Mouse (Mus musculus) erythroblast, adult 5-6 weeks (primary cell): ENCODE data around the gene Nudc. TPM values are rescaled to one million over a fixed set of nuclear protein-coding genes. Genes with fewer than 3 reads are reported as not detected.

Experiments used
- ATAC-seq: replicated peaks from 2 replicates; pipeline ENCODE4 v1.8.0; 2016; ENCODE audit warnings: moderate number of reproducible peaks, mild to moderate bottlenecking, moderate TSS enrichment, inconsistent platforms; ENCODE audit not compliant: poor library complexity, low FRiP score, severe bottlenecking
- total RNA-seq, 2 experiments: library from RNA; stranded (forward) in 1 of 2; stranded (reverse) in 1 of 2; fragments of 150-400 nt in 1 of 2; fragments of 200-764, 138-1000 nt in 1 of 2; gene quantifications; 2 replicates each; pipeline versions ENCODE4 v1.2.3 to v1.2.4; 2015 to 2017; ENCODE audit warnings: low replicate concordance in 2 of 2

Gene Nudc
- total RNA-seq, 2 experiments from 2014 or later: 31.5 to 35.4 TPM

DNA sequence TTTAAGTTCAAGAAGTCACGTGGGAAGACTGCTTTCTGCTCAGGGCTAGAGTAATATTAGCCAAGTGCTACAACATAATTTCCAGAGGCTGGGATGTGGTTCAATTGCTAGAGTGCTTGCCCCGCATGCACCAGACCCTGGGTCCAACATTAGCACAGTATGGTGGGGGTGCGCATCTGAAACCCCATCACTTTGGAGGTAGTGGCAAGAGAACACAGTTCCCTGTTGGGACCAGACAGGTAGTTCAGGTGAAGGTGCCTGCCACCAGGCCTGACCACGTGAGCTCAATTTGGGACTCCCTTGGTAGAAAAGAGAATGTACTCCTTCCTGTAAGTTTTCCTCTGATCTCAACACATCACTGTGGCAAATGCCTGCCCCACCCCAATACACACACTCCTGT is 50.9 kb downstream of the Nudc start:
- no peak for ATAC-seq

DNA sequence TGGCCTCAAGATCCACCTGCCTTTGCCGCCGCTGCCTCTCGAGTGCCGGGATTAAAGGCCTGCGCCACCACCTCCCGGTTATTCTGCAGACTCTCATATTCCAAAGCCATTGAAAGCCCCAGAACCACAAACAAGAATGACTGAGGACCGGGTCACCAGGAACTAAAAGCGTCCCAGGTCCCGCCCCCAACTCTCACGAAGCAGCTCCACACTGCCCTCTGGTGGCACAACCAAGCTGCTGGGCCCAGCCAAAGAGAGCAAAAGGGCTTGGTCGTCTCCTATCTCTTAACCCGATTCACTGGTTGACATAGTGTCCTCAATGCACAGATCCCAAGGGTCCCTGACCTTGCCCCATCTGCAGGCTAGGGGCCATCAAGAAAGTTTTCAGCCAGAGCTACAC is 51.4 kb downstream of the Nudc start:
- ATAC-seq: peak; percentile 70

DNA sequence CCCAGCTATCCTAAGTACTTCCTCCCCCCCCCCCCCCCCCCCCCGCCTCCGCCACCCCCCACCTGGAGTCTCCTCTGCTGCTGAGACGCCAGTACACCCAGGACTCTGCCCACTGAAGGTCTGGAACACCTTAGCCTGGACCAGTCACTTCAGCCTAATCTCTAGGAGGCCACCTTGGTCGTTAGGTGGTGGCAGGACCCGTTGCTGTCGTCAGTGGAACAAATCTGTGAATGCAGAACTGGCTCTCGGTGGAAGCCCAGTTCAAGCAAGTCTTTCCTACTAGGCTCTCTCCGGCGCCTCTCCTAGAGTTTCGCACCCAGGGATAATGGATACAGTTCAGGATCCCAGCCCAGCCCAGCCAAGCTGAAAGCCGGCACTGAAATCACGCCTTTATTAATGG is 51.9 kb downstream of the Nudc start:
- no peak for ATAC-seq

DNA sequence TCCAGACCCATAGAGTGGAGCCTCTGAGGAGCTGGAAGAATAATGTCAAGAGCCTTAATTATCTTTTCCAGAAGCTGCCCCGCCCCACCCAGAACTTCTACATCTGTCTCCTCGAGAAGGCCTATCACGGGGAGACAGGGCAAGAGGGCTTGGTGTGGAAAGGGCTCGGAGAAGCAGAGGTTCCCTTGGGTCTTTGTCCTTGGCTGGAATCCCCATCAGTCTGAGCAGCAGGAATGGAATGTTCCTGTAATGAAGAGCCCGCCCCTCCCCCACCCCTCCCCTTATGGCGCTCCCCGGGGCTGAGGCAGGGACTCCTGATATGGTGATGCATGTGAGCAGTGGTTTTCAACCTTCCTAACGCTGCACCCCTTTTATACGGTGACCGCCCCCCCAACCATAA is 54.0 kb downstream of the Nudc start:
- ATAC-seq: no peak

DNA sequence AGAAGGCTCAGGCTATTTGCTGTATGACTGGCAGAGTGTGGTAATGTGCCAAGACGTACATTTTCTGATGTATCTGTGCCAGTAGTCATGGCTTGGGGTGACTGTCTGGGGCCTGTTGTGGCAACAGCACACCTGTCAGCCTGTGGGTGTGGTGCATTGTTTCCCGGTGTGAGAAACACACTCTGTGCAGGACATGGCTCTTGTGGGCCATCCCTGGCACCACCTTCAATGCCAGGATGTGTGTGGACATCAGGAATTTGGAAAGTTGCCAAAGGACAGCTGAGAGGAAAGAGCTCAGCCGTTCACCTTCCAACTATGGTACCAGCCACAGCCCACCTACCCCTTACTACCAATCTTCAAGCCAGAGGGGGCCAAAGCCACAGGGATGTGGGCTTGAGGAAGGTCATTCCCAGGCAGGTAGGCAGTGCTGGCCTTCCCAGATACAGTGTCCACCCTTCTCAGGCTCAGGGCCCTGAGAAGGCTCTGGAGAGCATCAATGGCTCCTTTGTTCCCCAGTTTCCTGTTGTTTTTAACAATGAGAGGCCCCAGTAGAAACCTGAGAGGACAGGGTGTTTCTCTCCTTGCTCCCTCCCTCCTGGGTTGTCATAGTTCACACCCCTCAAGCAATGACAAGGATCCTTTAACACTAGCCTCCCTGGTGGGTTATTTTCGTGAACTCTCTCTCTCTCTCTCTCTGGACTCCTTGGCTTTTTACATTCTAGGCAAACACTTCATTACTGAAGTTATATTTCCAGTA is 56.1 kb downstream of the Nudc start:
- ATAC-seq: no peak

DNA sequence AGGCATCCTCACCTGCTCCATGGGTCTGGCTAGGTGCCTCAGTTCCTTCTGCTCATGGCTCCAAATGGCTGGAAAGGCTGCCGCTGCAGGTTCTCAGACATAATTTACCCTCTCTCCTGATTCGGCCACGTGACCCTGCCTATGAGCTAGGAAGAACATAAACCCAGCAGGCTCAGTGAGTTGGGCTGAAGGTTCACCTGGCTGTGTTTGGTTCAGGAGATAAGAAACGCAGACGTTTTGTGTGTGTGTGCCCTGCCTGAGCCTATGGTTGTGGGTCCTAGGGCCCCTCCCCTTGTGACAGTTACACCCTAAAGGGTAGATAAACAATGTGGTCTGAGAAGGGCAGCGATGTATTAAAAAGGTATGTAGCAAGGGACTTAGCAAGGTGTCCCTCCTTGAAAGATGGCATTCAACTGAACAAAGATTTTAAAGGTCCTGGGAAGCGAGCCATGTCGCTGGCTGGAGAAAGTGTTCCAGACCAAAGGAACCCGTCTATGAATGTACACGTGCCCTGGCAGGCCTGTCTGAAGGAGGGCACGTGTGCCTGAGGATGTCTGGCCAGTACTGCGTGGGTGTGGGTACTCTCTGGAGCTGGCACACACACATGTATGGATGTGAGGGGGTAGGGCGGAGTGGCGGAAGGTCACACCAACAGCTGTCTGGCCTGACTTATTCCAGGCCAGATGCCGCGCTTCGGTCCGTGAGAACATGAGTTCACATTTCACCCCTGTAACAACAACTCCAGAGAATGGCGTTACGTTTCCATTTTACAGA is 57.0 kb downstream of the Nudc start:
- ATAC-seq: no peak

DNA sequence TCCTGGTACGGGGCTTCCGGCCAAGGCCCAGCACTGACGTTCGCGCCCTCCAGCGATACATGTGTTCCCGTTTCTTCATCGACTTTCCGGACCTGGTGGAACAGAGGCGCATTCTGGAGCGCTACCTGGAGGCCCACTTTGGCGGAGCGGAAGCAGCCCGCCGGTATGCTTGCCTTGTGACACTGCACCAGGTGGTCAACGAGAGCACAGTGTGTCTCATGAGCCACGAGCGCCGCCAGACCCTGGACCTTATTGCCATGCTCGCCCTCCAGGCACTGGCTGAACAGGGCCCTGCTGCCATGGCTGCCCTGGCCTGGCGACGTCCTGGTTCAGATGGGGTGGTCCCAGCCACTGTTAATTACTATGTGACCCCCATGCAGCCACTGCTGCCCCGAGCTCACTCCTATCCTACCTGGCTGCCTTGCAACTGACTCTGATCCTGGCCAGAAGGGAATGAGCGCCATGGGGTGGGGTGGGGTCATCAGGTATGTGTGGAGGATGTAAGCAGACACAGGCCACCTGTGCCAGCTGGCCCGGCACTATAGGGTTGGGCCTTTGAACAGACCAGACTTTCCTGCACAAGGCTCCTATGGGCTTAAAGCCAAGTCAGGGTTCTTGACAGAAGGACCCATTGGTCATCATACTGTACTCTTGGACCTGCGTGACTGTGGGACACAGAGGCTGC is 59.0 kb downstream of the Nudc start:
- no peak for ATAC-seq

DNA sequence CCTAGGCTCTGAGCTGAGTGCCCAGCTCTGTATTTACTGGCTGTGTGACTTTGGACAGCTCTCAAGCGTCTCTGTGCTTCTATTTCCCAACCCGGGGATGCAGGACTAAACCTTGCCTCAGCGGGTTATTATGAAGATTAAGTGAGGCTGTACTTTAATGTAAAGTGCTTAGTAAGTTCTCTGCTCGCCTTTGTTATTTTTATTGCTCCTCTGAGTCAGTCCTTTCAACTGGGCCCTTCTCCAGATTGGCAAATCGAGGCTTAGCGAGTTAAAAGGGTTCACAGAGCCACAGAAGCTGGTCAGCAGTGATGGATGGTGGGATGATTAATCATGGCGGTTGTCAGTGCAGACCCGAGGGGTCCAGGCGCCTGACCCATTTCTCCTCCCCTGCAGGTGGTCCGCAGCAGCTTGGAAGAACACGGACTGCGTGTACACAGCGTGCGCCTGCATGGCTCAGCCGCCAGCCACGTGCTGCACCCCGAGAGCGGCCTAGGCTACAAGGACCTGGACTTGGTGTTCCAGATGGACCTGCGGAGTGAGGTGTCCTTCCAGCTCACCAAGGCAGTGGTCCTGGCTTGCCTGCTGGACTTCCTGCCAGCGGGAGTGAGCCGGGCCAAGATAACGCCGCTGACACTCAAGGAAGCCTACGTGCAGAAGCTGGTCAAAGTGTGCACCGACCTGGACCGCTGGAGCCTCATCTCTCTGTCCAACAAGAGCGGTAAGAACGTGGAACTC is 59.9 kb downstream of the Nudc start:
- ATAC-seq: no peak

DNA sequence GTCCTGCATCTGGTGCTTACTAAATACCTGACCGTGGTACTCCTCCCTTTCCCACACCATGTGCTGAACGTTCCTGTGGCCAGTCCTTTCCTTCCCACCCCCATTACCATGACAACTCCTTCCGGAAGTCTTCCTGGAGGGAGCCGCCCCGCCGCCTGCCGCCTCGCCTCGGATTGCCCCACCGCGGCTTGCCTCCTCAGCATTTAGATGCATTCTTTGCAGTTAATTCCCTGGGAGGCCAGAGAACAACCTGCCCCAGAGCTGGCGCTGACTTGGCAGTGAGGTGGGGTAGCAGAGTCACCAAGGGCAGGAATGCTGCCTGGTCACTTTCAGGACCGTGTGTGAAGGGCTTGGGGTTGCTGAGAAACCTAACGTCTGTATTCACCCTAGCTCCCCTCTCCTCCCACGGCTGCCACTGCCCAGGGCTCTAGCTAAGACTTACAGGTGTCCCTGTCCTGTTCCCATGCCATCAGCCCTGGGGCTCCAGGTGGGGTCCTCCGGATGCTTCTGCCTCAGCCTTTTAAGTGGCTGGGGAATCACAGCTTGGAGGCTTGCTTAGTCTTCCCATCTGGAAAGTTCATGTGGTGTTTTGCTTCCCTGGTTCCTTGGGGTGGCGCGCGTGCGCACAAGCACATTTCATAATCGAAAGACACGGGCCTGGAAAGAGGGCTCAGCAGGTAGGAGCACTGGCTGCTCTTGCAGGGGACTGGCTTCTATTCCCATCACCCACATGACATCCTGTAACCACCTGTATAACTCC is 61.4 kb downstream of the Nudc start:
- no peak for ATAC-seq

Other genes starting within 250 kb of the Nudc start
- 8.6 and 9.6 TPM in 2 replicates for gene Wdtc1, start 192.5 kb downstream of the Nudc start, total RNA-seq (2015; ENCODE audit: low replicate concordance)
- 8.4 and 18.3 TPM in 2 replicates for gene Wdtc1, start 192.5 kb downstream of the Nudc start, total RNA-seq (2017; ENCODE audit: low replicate concordance)
- gene Slc9a1, start 176.3 kb downstream of the Nudc start, total RNA-seq (2015; ENCODE audit: low replicate concordance): 6.5 and 9.8 TPM in 2 replicates
- 5.9 and 8.3 TPM in 2 replicates for gene Slc9a1, start 176.3 kb downstream of the Nudc start, total RNA-seq (2017; ENCODE audit: low replicate concordance)
- gene Tent5b, start 65.9 kb downstream of the Nudc start, total RNA-seq (2015; ENCODE audit: low replicate concordance): not detected in 2 replicates
- not detected in 2 replicates for gene Tent5b, start 65.9 kb downstream of the Nudc start, total RNA-seq (2017; ENCODE audit: low replicate concordance)
- gene Trnp1, start 47.4 kb downstream of the Nudc start, total RNA-seq (2015; ENCODE audit: low replicate concordance): not detected in 2 replicates
- gene Trnp1, start 47.4 kb downstream of the Nudc start, total RNA-seq (2017; ENCODE audit: low replicate concordance): not detected in 2 replicates
- gene Kdf1, start 27.0 kb downstream of the Nudc start, total RNA-seq (2015; ENCODE audit: low replicate concordance): not detected in 2 replicates
- gene Kdf1, start 27.0 kb downstream of the Nudc start, total RNA-seq (2017; ENCODE audit: low replicate concordance): not detected in 2 replicates
- gene Nr0b2, start 7.4 kb upstream of the Nudc start, total RNA-seq (2015; ENCODE audit: low replicate concordance): not detected in 2 replicates
- gene Nr0b2, start 7.4 kb upstream of the Nudc start, total RNA-seq (2017; ENCODE audit: low replicate concordance): not detected in 2 replicates
- gene Gpatch3, start 28.7 kb upstream of the Nudc start, total RNA-seq (2015; ENCODE audit: low replicate concordance): 0.84 TPM in 1 of 2 replicates, not detected in the other
- 9.7 and 26.5 TPM in 2 replicates for gene Gpatch3, start 28.7 kb upstream of the Nudc start, total RNA-seq (2017; ENCODE audit: low replicate concordance)
- gene Gpn2, start 38.4 kb upstream of the Nudc start, total RNA-seq (2015; ENCODE audit: low replicate concordance): 1.7 and 3.1 TPM in 2 replicates
- 1.3 and 11.2 TPM in 2 replicates for gene Gpn2, start 38.4 kb upstream of the Nudc start, total RNA-seq (2017; ENCODE audit: low replicate concordance)
- 0.84 TPM in 1 of 2 replicates, not detected in the other for gene Sfn, start 56.2 kb upstream of the Nudc start, total RNA-seq (2015; ENCODE audit: low replicate concordance)
- 0.28 and 1.5 TPM in 2 replicates for gene Sfn, start 56.2 kb upstream of the Nudc start, total RNA-seq (2017; ENCODE audit: low replicate concordance)
- 4.4 and 8.8 TPM in 2 replicates for gene Zdhhc18, start 104.2 kb upstream of the Nudc start, total RNA-seq (2015; ENCODE audit: low replicate concordance)
- 3.8 and 8.8 TPM in 2 replicates for gene Zdhhc18, start 104.2 kb upstream of the Nudc start, total RNA-seq (2017; ENCODE audit: low replicate concordance)
- gene Pigv, start 126.7 kb upstream of the Nudc start, total RNA-seq (2015; ENCODE audit: low replicate concordance): 0.84 and 8.1 TPM in 2 replicates
- gene Pigv, start 126.7 kb upstream of the Nudc start, total RNA-seq (2017; ENCODE audit: low replicate concordance): 1.1 and 1.7 TPM in 2 replicates
- gene Arid1a, start 210.8 kb upstream of the Nudc start, total RNA-seq (2015; ENCODE audit: low replicate concordance): 31.1 and 41.2 TPM in 2 replicates
- 21.9 and 27.2 TPM in 2 replicates for gene Arid1a, start 210.8 kb upstream of the Nudc start, total RNA-seq (2017; ENCODE audit: low replicate concordance)